Mouse (Mus musculus): Measurements from ENCODE around the gene Rnf114. TPM values are rescaled to one million over a fixed set of nuclear protein-coding genes. Genes with fewer than 3 reads are reported as not detected.

The Rnf114 gene
- polyA plus RNA-seq, 1 experiment from 2014 or later = 98.7 TPM

- Histone ChIP-seq H3K27ac (ENCODE audit: low read depth) (no peak overlapping the region), H3K4me3 (ENCODE audit: low read depth, low read length) (no peak overlapping the region), H3K36me3 (ENCODE audit: insufficient read depth) (peaks cover 78% of the 10 kb centered on the region), H3K4me2 (no peak overlapping the region), H3K4me1 (ENCODE audit: insufficient read depth) (0 out of 2 replicates have a peak, but pooled peaks cover 1% of the 10 kb centered on the region), H3K9ac (no peak overlapping the region), H3K9me3 (ENCODE audit: low read depth, low read length) (no peaks in the 10 kb centered on the region), H3K27me3 (ENCODE audit: insufficient read depth, low read length) (no peaks in the 10 kb centered on the region)
- WGBS = 86% methylated on average over 6 of the region's 6 CpGs
- DNase-seq (no peak), ATAC-seq (ENCODE audit: insufficient read depth) (no peak)
- TF ChIP-seq CTCF (IDR thresholded peaks at IDR 0.05; ENCODE audit: low read depth) = no peak
Measured at GRCm38 (mm10) chr2:167471585-167471984, 20.9 kb upstream of the Rnf114 start.

GRCm38 (mm10) chr2:167474218-167474617 lies 18.2 kb upstream of the Rnf114 start:
- DNase-seq = no peak
- no peak for TF ChIP-seq CTCF (IDR thresholded peaks at IDR 0.05; ENCODE audit: low read depth)
- Histone ChIP-seq H3K36me3 (ENCODE audit: insufficient read depth) (peaks cover 64% of the 10 kb centered on the region), H3K4me3 (ENCODE audit: low read depth, low read length) (no peak overlapping the region), H3K27ac (ENCODE audit: low read depth) (no peak overlapping the region), H3K4me1 (ENCODE audit: insufficient read depth) (peaks cover 4% of the 10 kb centered on the region; the same call in 1 of the 2 replicates), H3K27me3 (ENCODE audit: insufficient read depth, low read length) (no peaks in the 10 kb centered on the region), H3K9ac (no peak overlapping the region), H3K9me3 (ENCODE audit: low read depth, low read length) (no peaks in the 10 kb centered on the region), H3K4me2 (no peak overlapping the region)
- ATAC-seq (ENCODE audit: insufficient read depth) = no peak
- WGBS = 86% methylated on average over 6 of the region's 6 CpGs

- ATAC-seq (ENCODE audit: insufficient read depth) (no peak), DNase-seq (no peak)
- Histone ChIP-seq H3K9me3 (ENCODE audit: low read depth, low read length) (no peaks in the 10 kb centered on the region), H3K4me2 (no peak overlapping the region), H3K4me3 (ENCODE audit: low read depth, low read length) (no peak overlapping the region), H3K4me1 (ENCODE audit: insufficient read depth) (peaks cover 4% of the 10 kb centered on the region; the same call in 1 of the 2 replicates), H3K9ac (no peak overlapping the region), H3K27ac (ENCODE audit: low read depth) (peak overlapping the region; percentile 69; the same call in 1 of the 2 replicates), H3K27me3 (ENCODE audit: insufficient read depth, low read length) (no peaks in the 10 kb centered on the region), H3K36me3 (ENCODE audit: insufficient read depth) (peaks cover 50% of the 10 kb centered on the region)
- TF ChIP-seq CTCF (IDR thresholded peaks at IDR 0.05; ENCODE audit: low read depth) = no peak
- 72% methylated on average over 5 of the region's 5 CpGs for WGBS
Measured at GRCm38 (mm10) chr2:167475596-167475995, 16.8 kb upstream of the Rnf114 start.

GRCm38 (mm10) chr2:167476200-167476688 lies 16.2 kb upstream of the Rnf114 start:
- no peaks in the 10 kb centered on the region for H3K27me3 ChIP-seq (ENCODE audit: insufficient read depth, low read length)
- peak overlapping the region; percentile 69; the same call in 1 of the 2 replicates for H3K27ac ChIP-seq (ENCODE audit: low read depth)
- ATAC-seq (ENCODE audit: insufficient read depth) (peak; percentile 77), DNase-seq (peak; percentile 86)
- 19% methylated on average over 7 of the region's 7 CpGs for WGBS
- TF ChIP-seq CTCF (IDR thresholded peaks at IDR 0.05; ENCODE audit: low read depth) = peak; percentile 54
- H3K9ac ChIP-seq = no peak overlapping the region
- H3K4me3 ChIP-seq (ENCODE audit: low read depth, low read length) = no peak overlapping the region
- H3K4me1 ChIP-seq (ENCODE audit: insufficient read depth) = peaks cover 4% of the 10 kb centered on the region; the same call in 1 of the 2 replicates
- no peak overlapping the region for H3K4me2 ChIP-seq
- H3K9me3 ChIP-seq (ENCODE audit: low read depth, low read length) = no peaks in the 10 kb centered on the region
- peaks cover 47% of the 10 kb centered on the region for H3K36me3 ChIP-seq (ENCODE audit: insufficient read depth)

GRCm38 (mm10) chr2:167476762-167477161 lies 15.7 kb upstream of the Rnf114 start:
- H3K4me3 ChIP-seq (ENCODE audit: low read depth, low read length) = no peak overlapping the region
- no peaks in the 10 kb centered on the region for H3K9me3 ChIP-seq (ENCODE audit: low read depth, low read length)
- H3K4me1 ChIP-seq (ENCODE audit: insufficient read depth) = peaks cover 4% of the 10 kb centered on the region; the same call in 1 of the 2 replicates
- H3K4me2 ChIP-seq = no peak overlapping the region
- ATAC-seq (ENCODE audit: insufficient read depth) (peak; percentile 16; the same call in 1 of the 2 replicates), DNase-seq (no peak)
- no peaks in the 10 kb centered on the region for H3K27me3 ChIP-seq (ENCODE audit: insufficient read depth, low read length)
- H3K9ac ChIP-seq = no peak overlapping the region
- H3K36me3 ChIP-seq (ENCODE audit: insufficient read depth) = peaks cover 42% of the 10 kb centered on the region
- 54% methylated on average over 4 of the region's 4 CpGs for WGBS
- peak overlapping the region; percentile 32; the same call in 1 of the 2 replicates for H3K27ac ChIP-seq (ENCODE audit: low read depth)
- TF ChIP-seq CTCF (IDR thresholded peaks at IDR 0.05; ENCODE audit: low read depth) = no peak

GRCm38 (mm10) chr2:167478128-167478527 lies 14.3 kb upstream of the Rnf114 start:
- H3K36me3 ChIP-seq (ENCODE audit: insufficient read depth) = peaks cover 40% of the 10 kb centered on the region
- peak; percentile 35 for DNase-seq
- 36% methylated on average over 2 of the region's 2 CpGs for WGBS

GRCm38 (mm10) chr2:167479501-167479900 lies 12.9 kb upstream of the Rnf114 start:
- H3K4me1 ChIP-seq (ENCODE audit: insufficient read depth) = peaks cover 4% of the 10 kb centered on the region; the same call in 1 of the 2 replicates
- DNase-seq = no peak
- no peak overlapping the region for H3K9ac ChIP-seq
- TF ChIP-seq CTCF (IDR thresholded peaks at IDR 0.05; ENCODE audit: low read depth) = no peak
- no peaks in the 10 kb centered on the region for H3K9me3 ChIP-seq (ENCODE audit: low read depth, low read length)
- no peak for ATAC-seq (ENCODE audit: insufficient read depth)
- H3K27me3 ChIP-seq (ENCODE audit: insufficient read depth, low read length) = no peaks in the 10 kb centered on the region
- no peak overlapping the region for H3K4me2 ChIP-seq
- H3K27ac ChIP-seq (ENCODE audit: low read depth) = no peak overlapping the region
- H3K36me3 ChIP-seq (ENCODE audit: insufficient read depth) = peaks cover 40% of the 10 kb centered on the region
- no peak overlapping the region for H3K4me3 ChIP-seq (ENCODE audit: low read depth, low read length)
- WGBS = 94% methylated on average over 1 of the region's 1 CpGs

More at GRCm38 (mm10) chr2:167478128-167478527, 14.3 kb upstream of the Rnf114 start:
- H3K4me3 ChIP-seq (ENCODE audit: low read depth, low read length) = no peak overlapping the region
- H3K27ac ChIP-seq (ENCODE audit: low read depth) = no peak overlapping the region
- no peak overlapping the region for H3K9ac ChIP-seq
- no peak for TF ChIP-seq CTCF (IDR thresholded peaks at IDR 0.05; ENCODE audit: low read depth)
- H3K9me3 ChIP-seq (ENCODE audit: low read depth, low read length) = no peaks in the 10 kb centered on the region
- no peak for ATAC-seq (ENCODE audit: insufficient read depth)
- peaks cover 4% of the 10 kb centered on the region; the same call in 1 of the 2 replicates for H3K4me1 ChIP-seq (ENCODE audit: insufficient read depth)
- no peak overlapping the region for H3K4me2 ChIP-seq
- H3K27me3 ChIP-seq (ENCODE audit: insufficient read depth, low read length) = no peaks in the 10 kb centered on the region
